ENCODE assay signal across 29 mouse cellular contexts in genomic region chr4:41078726-41079125, GRCm38 (mm10). TPM values are rescaled to one million over a fixed set of nuclear protein-coding genes. Genes with fewer than 3 reads are reported as not detected.
DNase-seq lines count a peak whose midpoint lies in the region; ATAC-seq lines count a peak whose summit lies in the region.
"Had no signal": no experiment of that assay in that cellular context is flagged by ENCODE, and none has a peak within 500 bp of the region (broad histone marks: within the 10 kb centered on the region; RNA-seq: fewer than 3 reads in every experiment).

No protein-coding gene starts in this region.

- DNase-seq in adrenal gland, postnatal 14 days = peak; percentile 45
- no peak for DNase-seq in adrenal gland, adult 8-10 months
- DNase-seq in 3T3-L1 (ENCODE audit: low read depth, low spot score) (peak; percentile 24), NIH3T3 (ENCODE audit: low read depth) (peak; percentile 64)
- no peak for DNase-seq in embryo, embryonic 10 days (ENCODE audit: low spot score)
- DNase-seq in Muller cell, postnatal 12 days (ENCODE audit: inconsistent ontology term) = no peak
- DNase-seq: B cell, adult 2 months; cerebellum, adult 11 months; cerebellum, adult 9-10 months; cerebellum, postnatal 36 days; embryo, embryonic 11 days; gastrocnemius, postnatal 10 days; heart, postnatal 14 days; kidney, adult 11 months; kidney, postnatal 36 days; liver, postnatal 0 days; lung, postnatal 36 days; midbrain, embryonic 14.5 days; right cerebral cortex, postnatal 4 days had no signal

- 0 out of 2 replicates have a peak, but pooled peaks have one; percentile 12 for ATAC-seq in megakaryocyte progenitor cell, adult 5-6 weeks (replicated peaks; ENCODE audit: poor library complexity)
- ATAC-seq: forebrain, embryonic 16.5 days; inflammation-experienced regulatory T-cells, adult 6 months; liver, embryonic 12.5 days; liver, postnatal 0 days had no signal

RNA-seq across cellular contexts. Expression of gene Aqp3, which starts 19.3 kb away (rescaled TPM):
- total RNA-seq in adrenal gland, postnatal 14 days (2021) = 2.7 TPM in 1 of 2 replicates, not detected in the other
- under 1 TPM in 2 of 4 experiments, not detected in 2; 0.16 to 0.31 TPM for total RNA-seq in adrenal gland, adult 8-10 months (2022)
- not detected in 2 replicates for total RNA-seq in megakaryocyte progenitor cell, adult 5-6 weeks (2015)
- total RNA-seq in megakaryocyte progenitor cell, adult 5-6 weeks (2017) = not detected in 2 replicates
- total RNA-seq: adrenal gland, adult 18-20 months; gastrocnemius, postnatal 10 days; layer of hippocampus, adult 2 months; left cerebral cortex, adult 2 months; left cerebral cortex, postnatal 25 days had no signal

RNA-seq across cellular contexts. Expression of gene Aqp7, which starts 30.8 kb away (rescaled TPM):
- 62.7 and 67.7 TPM in 2 replicates for total RNA-seq in adrenal gland, postnatal 14 days (2021)
- total RNA-seq in adrenal gland, adult 8-10 months (2022) = 10 to 100 TPM in 3 of 4 experiments, 1 to 10 TPM in 1; 7.3 to 30.3 (median 14.6) TPM
- total RNA-seq in megakaryocyte progenitor cell, adult 5-6 weeks (2015) = 0.20 TPM in 1 of 2 replicates, not detected in the other
- total RNA-seq in megakaryocyte progenitor cell, adult 5-6 weeks (2017) = not detected in 2 replicates
- total RNA-seq: layer of hippocampus, postnatal 14 days; left cerebral cortex, adult 2 months; left cerebral cortex, postnatal 25 days; neutrophil, adult 5-6 weeks had no signal

RNA-seq across cellular contexts. Expression of gene Nol6, which starts 45.5 kb away (rescaled TPM):
- 45.2 and 49.5 TPM in 2 replicates for total RNA-seq in adrenal gland, postnatal 14 days (2021)
- 10 to 100 TPM; 61.8 to 79.3 (median 70.7) TPM for total RNA-seq in adrenal gland, adult 8-10 months (2022)
- total RNA-seq in megakaryocyte progenitor cell, adult 5-6 weeks (2015) = 20.3 and 22.8 TPM in 2 replicates
- total RNA-seq in megakaryocyte progenitor cell, adult 5-6 weeks (2017) = 20.5 and 22.4 TPM in 2 replicates

RNA-seq across cellular contexts. Expression of gene Ube2r2, which starts 56.8 kb away (rescaled TPM):
- total RNA-seq in adrenal gland, postnatal 14 days (2021) = 102 and 113 TPM in 2 replicates
- total RNA-seq in adrenal gland, adult 8-10 months (2022) = 100 to 1,000 TPM in 3 of 4 experiments, 10 to 100 TPM in 1; 94.5 to 119 (median 105) TPM
- 131 and 149 TPM in 2 replicates for total RNA-seq in megakaryocyte progenitor cell, adult 5-6 weeks (2015)
- total RNA-seq in megakaryocyte progenitor cell, adult 5-6 weeks (2017) = 29.9 and 33.4 TPM in 2 replicates

Comparison
In these comparisons a context has a peak if more than half of its experiments do, and no peak if none do; other contexts are left out.
1. DNase-seq: peak in adrenal gland, postnatal 14 days (single experiment), 3T3-L1 (single experiment) and NIH3T3 (single experiment); none in adrenal gland, adult 8-10 months (single experiment), embryo, embryonic 10 days (single experiment) and Muller cell, postnatal 12 days (single experiment).
2. RNA of gene Aqp7, which starts 30.8 kb away (total RNA-seq): 62.7 to 67.7 TPM in adrenal gland, postnatal 14 days and 7.3 to 30.3 TPM in adrenal gland, adult 8-10 months; 0.20 TPM in megakaryocyte progenitor cell, adult 5-6 weeks; every median in the first group is over 4 times any median in the second.